Mouse (Mus musculus) cerebellum, adult 9-11 months (tissue): ENCODE measurements around the gene Acsbg1.
A peak's percentile ranks its signal among the peaks of the same experiment; 100 is the strongest.
"Not testable (repeated sequence)": the region's sequence is repeated elsewhere in the genome, so short reads cannot be mapped to it uniquely, and the experiment has no call there.

ENCODE experiments used
- DNase-seq: peaks from one replicate; pipeline ENCODE4 v3.0.0; 2022

Gene Acsbg1

GRCm38 (mm10) chr9:54661605-54662377, at the start of gene Acsbg1:
Gene Acsbg1 (minus strand): TSS chr9:54661870.
- DNase-seq, result no peak

GRCm38 (mm10) chr9:54708085-54708484, 46.4 kb upstream of the Acsbg1 start:
- DNase-seq, result no peak

- DNase-seq, result peak; percentile 38
These were observed 45.8 kb upstream of the Acsbg1 start for GRCm38 (mm10) chr9:54707288-54707999.

GRCm38 (mm10) chr9:54705561-54705960, 43.9 kb upstream of the Acsbg1 start:
- DNase-seq, result no peak

GRCm38 (mm10) chr9:54704361-54704760, 42.7 kb upstream of the Acsbg1 start:
- DNase-seq, result no peak

- DNase-seq, result no peak
These were observed 40.9 kb upstream of the Acsbg1 start for GRCm38 (mm10) chr9:54702581-54702980.

GRCm38 (mm10) chr9:54700746-54701145, 39.1 kb upstream of the Acsbg1 start:
- no peak for DNase-seq

- DNase-seq, result peak; percentile 64
These were observed 38.5 kb upstream of the Acsbg1 start for GRCm38 (mm10) chr9:54700174-54700475.

GRCm38 (mm10) chr9:54699345-54700173, 37.9 kb upstream of the Acsbg1 start:
- DNase-seq, result peak; percentile 81

- DNase-seq, result no peak
These were observed 37.3 kb upstream of the Acsbg1 start for GRCm38 (mm10) chr9:54699087-54699344.

GRCm38 (mm10) chr9:54698318-54699086, 36.8 kb upstream of the Acsbg1 start, which contains the start of gene Dnaja4:
Gene Dnaja4 (plus strand): TSS chr9:54698873.
- DNase-seq, result no peak

GRCm38 (mm10) chr9:54691241-54691805, 29.7 kb upstream of the Acsbg1 start:
- DNase-seq, result not testable (repeated sequence)

- not testable (repeated sequence) for DNase-seq
These were observed 29.0 kb upstream of the Acsbg1 start for GRCm38 (mm10) chr9:54690697-54691096.

- no peak for DNase-seq
These were observed 27.8 kb upstream of the Acsbg1 start for GRCm38 (mm10) chr9:54689446-54689845.

GRCm38 (mm10) chr9:54687246-54688236, 25.9 kb upstream of the Acsbg1 start:
- DNase-seq, result no peak

- DNase-seq, result no peak
These were observed 22.3 kb upstream of the Acsbg1 start for GRCm38 (mm10) chr9:54683814-54684605.

- peak; percentile 85 for DNase-seq
These were observed 21.2 kb upstream of the Acsbg1 start for GRCm38 (mm10) chr9:54682846-54683245.

- DNase-seq, result peak; percentile 74
These were observed 14.9 kb upstream of the Acsbg1 start for GRCm38 (mm10) chr9:54676531-54676986.

GRCm38 (mm10) chr9:54673887-54674286, 12.2 kb upstream of the Acsbg1 start:
- no peak for DNase-seq

GRCm38 (mm10) chr9:54671962-54672361, 10.3 kb upstream of the Acsbg1 start:
- DNase-seq, result no peak
